ENCODE assay signal across 9 mouse cellular contexts in the genomic region with DNA sequence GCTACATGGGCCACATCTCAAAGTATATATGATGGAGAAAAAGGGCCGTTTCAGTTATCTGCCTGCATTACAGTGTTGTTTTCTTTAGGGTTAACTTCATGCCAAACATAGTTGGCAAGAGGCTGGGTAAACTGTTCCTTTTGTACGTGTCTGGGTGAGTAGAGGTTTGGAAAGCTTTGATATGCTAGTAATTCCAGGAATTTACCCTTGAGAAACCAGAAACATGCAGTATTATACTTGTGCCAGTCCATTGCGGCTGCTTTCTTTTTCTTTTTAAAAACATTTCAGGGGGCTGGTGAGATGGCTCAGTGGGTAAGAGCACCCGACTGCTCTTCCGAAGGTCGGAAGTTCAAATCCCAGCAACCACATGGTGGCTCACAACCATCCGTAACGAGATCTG. TPM values are rescaled to one million over a fixed set of nuclear protein-coding genes. Genes with fewer than 3 reads are reported as not detected.
DNase-seq lines count a peak whose midpoint lies in the region; ATAC-seq and TF ChIP-seq lines count a peak whose summit lies in the region.
"Had no signal": no experiment of that assay in that cellular context is flagged by ENCODE, and none has a peak within 500 bp of the region (broad histone marks: within the 10 kb centered on the region; RNA-seq: fewer than 3 reads in every experiment).

No protein-coding gene starts in this region.

- H3K4me1 ChIP-seq in liver, embryonic 13.5 days (replicated peaks): peaks cover 7% of the 10 kb centered on the region; the same call in 1 of the 2 replicates
- no peaks in the 10 kb centered on the region for H3K4me1 ChIP-seq in liver, embryonic 12.5 days
- H3K4me1 ChIP-seq in forebrain, embryonic 10.5 days: peaks cover 38% of the 10 kb centered on the region
- H3K4me1 ChIP-seq in intestine, embryonic 16.5 days (ENCODE audit: control insufficient read depth, insufficient read depth, low read length): peaks cover 12% of the 10 kb centered on the region
- peaks cover 28% of the 10 kb centered on the region for H3K4me1 ChIP-seq in olfactory bulb, adult 2 months (ENCODE audit: control insufficient read depth, insufficient read depth, low read length)

- no peak overlapping the region for H3K4me3 ChIP-seq in liver, embryonic 13.5 days (replicated peaks)
- H3K4me3 ChIP-seq in liver, embryonic 12.5 days: no peak overlapping the region
- peak overlapping the region; percentile 82 for H3K4me3 ChIP-seq in forebrain, embryonic 10.5 days
- peak overlapping the region; percentile 68; the same call in 1 of the 2 replicates for H3K4me3 ChIP-seq in intestine, embryonic 16.5 days (ENCODE audit: low read length)
- H3K4me3 ChIP-seq in olfactory bulb, adult 2 months (ENCODE audit: insufficient read depth, low read depth, low read length): peak overlapping the region; percentile 64; the same call in 1 of the 2 replicates

- peak overlapping the region; percentile 60 for H3K4me2 ChIP-seq in liver, embryonic 13.5 days
- no peak overlapping the region for H3K4me2 ChIP-seq in liver, embryonic 12.5 days
- H3K4me2 ChIP-seq in intestine, embryonic 16.5 days (ENCODE audit: low read depth, low read length): peak overlapping the region; percentile 82

- peaks cover 49% of the 10 kb centered on the region for H3K27me3 ChIP-seq in liver, embryonic 13.5 days
- H3K27me3 ChIP-seq in liver, embryonic 12.5 days (replicated peaks): peaks cover 55% of the 10 kb centered on the region
- H3K27me3 ChIP-seq in forebrain, embryonic 10.5 days (ENCODE audit: poor library complexity, severe bottlenecking): peaks cover 36% of the 10 kb centered on the region
- H3K27me3 ChIP-seq in intestine, embryonic 16.5 days (replicated peaks; ENCODE audit: control insufficient read depth, insufficient read depth, low read length): no peaks in the 10 kb centered on the region

- no peak for TF ChIP-seq POLR2A in olfactory bulb, adult 2 months (IDR thresholded peaks at IDR 0.05; ENCODE audit: insufficient read depth, low read depth, low read length)

- H3K9ac ChIP-seq in liver, embryonic 13.5 days: no peak overlapping the region
- H3K9ac ChIP-seq in liver, embryonic 12.5 days: no peak overlapping the region
- peak overlapping the region; percentile 91; the same call in 1 of the 2 replicates for H3K9ac ChIP-seq in intestine, embryonic 16.5 days (ENCODE audit: low read depth, low read length)

- peaks cover 11% of the 10 kb centered on the region for H3K36me3 ChIP-seq in liver, embryonic 13.5 days
- H3K36me3 ChIP-seq in liver, embryonic 12.5 days: peaks cover 17% of the 10 kb centered on the region
- peaks cover 27% of the 10 kb centered on the region for H3K36me3 ChIP-seq in forebrain, embryonic 10.5 days (replicated peaks)
- H3K36me3 ChIP-seq in intestine, embryonic 16.5 days (ENCODE audit: control insufficient read depth, insufficient read depth, low read length): peaks cover 19% of the 10 kb centered on the region

- H3K9me3 ChIP-seq in liver, embryonic 13.5 days (replicated peaks): no peaks in the 10 kb centered on the region
- H3K9me3 ChIP-seq in liver, embryonic 12.5 days (replicated peaks): no peaks in the 10 kb centered on the region
- H3K9me3 ChIP-seq in forebrain, embryonic 10.5 days: peaks cover 27% of the 10 kb centered on the region
- H3K9me3 ChIP-seq in intestine, embryonic 16.5 days (ENCODE audit: control insufficient read depth, low read length): peaks cover 10% of the 10 kb centered on the region

- no peak for DNase-seq in liver, embryonic 13.5 days
- DNase-seq in forebrain, embryonic 10.5 days (ENCODE audit: extremely low spot score, low spot score): no peak
- DNase-seq in spleen, postnatal 36 days (ENCODE audit: low spot score in 2 of 2): no peak
- DNase-seq in cerebellum, adult 8-10 months: no peak
- DNase-seq: cerebellum, adult 18-20 months; heart, adult 18-20 months had no signal

- ATAC-seq in liver, embryonic 13.5 days (ENCODE audit: low read depth): no peak
- no peak for ATAC-seq in liver, embryonic 12.5 days
- ATAC-seq in intestine, embryonic 16.5 days: no peak

- 59% methylated on average over 8 of the region's 8 CpGs for WGBS in liver, embryonic 13.5 days (ENCODE audit: insufficient replicate concordance)
- WGBS in liver, embryonic 12.5 days (ENCODE audit: insufficient replicate concordance): 56% methylated on average over 7 of the region's 8 CpGs
- 69% methylated on average over 8 of the region's 8 CpGs for WGBS in forebrain, embryonic 10.5 days
- WGBS in intestine, embryonic 16.5 days: 62% methylated on average over 7 of the region's 8 CpGs
- 39% methylated on average over 8 of the region's 8 CpGs for WGBS in olfactory bulb, adult 2 months

- TF ChIP-seq CTCF in olfactory bulb, adult 2 months (IDR thresholded peaks at IDR 0.05; ENCODE audit: insufficient read depth, low read depth, low read length): no peak

- H3K27ac ChIP-seq in liver, embryonic 13.5 days: no peak overlapping the region
- no peak overlapping the region for H3K27ac ChIP-seq in liver, embryonic 12.5 days
- peak overlapping the region; percentile 90 for H3K27ac ChIP-seq in forebrain, embryonic 10.5 days
- 0 out of 2 replicates have a peak overlapping the region, but pooled peaks have one; percentile 1 for H3K27ac ChIP-seq in intestine, embryonic 16.5 days (ENCODE audit: low read length)
- H3K27ac ChIP-seq in olfactory bulb, adult 2 months (ENCODE audit: insufficient read depth, low read depth, low read length): no peak overlapping the region

RNA-seq across cellular contexts. Expression of a gene that starts 1.0 kb away (rescaled TPM):
- 4.0 TPM in 2 replicates for polyA plus RNA-seq in liver, embryonic 13.5 days (2015; fragmentation: Nextera tagmentation; extraction: Ambion mirVana)
- 6.4 and 6.9 TPM in 2 replicates for polyA plus RNA-seq in liver, embryonic 12.5 days (2016; fragmentation: Nextera tagmentation; extraction: Ambion mirVana)
- 27.3 and 28.7 TPM in 2 replicates for polyA plus RNA-seq in forebrain, embryonic 10.5 days (2016; fragmentation: Nextera tagmentation; extraction: Ambion mirVana)
- polyA plus RNA-seq in intestine, embryonic 16.5 days (2015; fragmentation: Nextera tagmentation; extraction: Ambion mirVana): 20.3 and 21.7 TPM in 2 replicates
- polyA plus RNA-seq in olfactory bulb, adult 2 months (2012; ENCODE audit: insufficient read depth, insufficient read length, low replicate concordance, missing spikeins): not detected in 2 replicates

RNA-seq across cellular contexts. Expression of a gene that starts 17.3 kb away (rescaled TPM):
- 9.8 and 10.0 TPM in 2 replicates for polyA plus RNA-seq in liver, embryonic 13.5 days (2015; fragmentation: Nextera tagmentation; extraction: Ambion mirVana)
- 11.5 and 11.7 TPM in 2 replicates for polyA plus RNA-seq in liver, embryonic 12.5 days (2016; fragmentation: Nextera tagmentation; extraction: Ambion mirVana)
- 8.4 and 9.4 TPM in 2 replicates for polyA plus RNA-seq in forebrain, embryonic 10.5 days (2016; fragmentation: Nextera tagmentation; extraction: Ambion mirVana)
- 24.3 and 27.3 TPM in 2 replicates for polyA plus RNA-seq in intestine, embryonic 16.5 days (2015; fragmentation: Nextera tagmentation; extraction: Ambion mirVana)
- not detected in 2 replicates for polyA plus RNA-seq in olfactory bulb, adult 2 months (2012; ENCODE audit: insufficient read depth, insufficient read length, low replicate concordance, missing spikeins)

RNA-seq across cellular contexts. Expression of a gene that starts 17.6 kb away (rescaled TPM):
- polyA plus RNA-seq in liver, embryonic 13.5 days (2015; fragmentation: Nextera tagmentation; extraction: Ambion mirVana): 15.8 and 18.7 TPM in 2 replicates
- 29.4 TPM in 2 replicates for polyA plus RNA-seq in liver, embryonic 12.5 days (2016; fragmentation: Nextera tagmentation; extraction: Ambion mirVana)
- polyA plus RNA-seq in forebrain, embryonic 10.5 days (2016; fragmentation: Nextera tagmentation; extraction: Ambion mirVana): 54.0 and 54.1 TPM in 2 replicates
- 25.4 and 27.1 TPM in 2 replicates for polyA plus RNA-seq in intestine, embryonic 16.5 days (2015; fragmentation: Nextera tagmentation; extraction: Ambion mirVana)
- not detected in 2 replicates for polyA plus RNA-seq in olfactory bulb, adult 2 months (2012; ENCODE audit: insufficient read depth, insufficient read length, low replicate concordance, missing spikeins)

RNA-seq across cellular contexts. Expression of a gene that starts 18.4 kb away (rescaled TPM):
- polyA plus RNA-seq in liver, embryonic 13.5 days (2015; fragmentation: Nextera tagmentation; extraction: Ambion mirVana): 1.1 and 1.5 TPM in 2 replicates
- 0.62 and 1.0 TPM in 2 replicates for polyA plus RNA-seq in liver, embryonic 12.5 days (2016; fragmentation: Nextera tagmentation; extraction: Ambion mirVana)
- polyA plus RNA-seq in forebrain, embryonic 10.5 days (2016; fragmentation: Nextera tagmentation; extraction: Ambion mirVana): 1.0 and 1.1 TPM in 2 replicates
- polyA plus RNA-seq in intestine, embryonic 16.5 days (2015; fragmentation: Nextera tagmentation; extraction: Ambion mirVana): 3.6 and 4.7 TPM in 2 replicates
- polyA plus RNA-seq in olfactory bulb, adult 2 months (2012; ENCODE audit: insufficient read depth, insufficient read length, low replicate concordance, missing spikeins): not detected in 2 replicates

RNA-seq across cellular contexts. Expression of a gene that starts 23.2 kb away (rescaled TPM):
- polyA plus RNA-seq in liver, embryonic 13.5 days (2015; fragmentation: Nextera tagmentation; extraction: Ambion mirVana): 1.4 TPM in 2 replicates
- polyA plus RNA-seq in liver, embryonic 12.5 days (2016; fragmentation: Nextera tagmentation; extraction: Ambion mirVana): 2.6 and 2.7 TPM in 2 replicates
- polyA plus RNA-seq in forebrain, embryonic 10.5 days (2016; fragmentation: Nextera tagmentation; extraction: Ambion mirVana): 5.1 and 5.7 TPM in 2 replicates
- polyA plus RNA-seq in intestine, embryonic 16.5 days (2015; fragmentation: Nextera tagmentation; extraction: Ambion mirVana): 3.5 and 4.0 TPM in 2 replicates
- not detected in 2 replicates for polyA plus RNA-seq in olfactory bulb, adult 2 months (2012; ENCODE audit: insufficient read depth, insufficient read length, low replicate concordance, missing spikeins)

Comparison
In these comparisons a context has a peak if more than half of its experiments do, and no peak if none do; other contexts are left out.
1. H3K27ac ChIP-seq: peak in forebrain, embryonic 10.5 days (single experiment) and intestine, embryonic 16.5 days (single experiment); none in liver, embryonic 13.5 days (single experiment), liver, embryonic 12.5 days (single experiment) and olfactory bulb, adult 2 months (single experiment).
2. H3K4me3 ChIP-seq: peak in forebrain, embryonic 10.5 days (single experiment), intestine, embryonic 16.5 days (single experiment) and olfactory bulb, adult 2 months (single experiment); none in liver, embryonic 13.5 days (single experiment) and liver, embryonic 12.5 days (single experiment).